Mouse (Mus musculus): Measurements from ENCODE around the gene Krba1. TPM values are rescaled to one million over a fixed set of nuclear protein-coding genes. Genes with fewer than 3 reads are reported as not detected.

The Krba1 gene
- total and polyA plus RNA-seq, 3 experiments, result 16.1 to 21.0 (median 20.6) TPM

- H3K27me3 ChIP-seq (ENCODE audit: control insufficient read depth, insufficient read depth, low read length), result no peaks in the 10 kb centered on the region
- no peak for DNase-seq
- H3K9ac ChIP-seq (ENCODE audit: low read depth, low read length), result no peak overlapping the region
- H3K79me2 ChIP-seq (replicated peaks; ENCODE audit: control insufficient read depth, insufficient read depth, low read length), result no peaks in the 10 kb centered on the region
- WGBS, result 91% methylated on average over 13 of the region's 13 CpGs
- no peak for TF ChIP-seq EP300 (IDR thresholded peaks at IDR 0.05; ENCODE audit: insufficient read depth, low read depth, low read length)
- TF ChIP-seq CTCF (IDR thresholded peaks at IDR 0.05), result no peak
- TF ChIP-seq POLR2A (IDR thresholded peaks at IDR 0.05; ENCODE audit: insufficient read depth, low read depth, low read length), result no peak
- no peak overlapping the region for H3K4me3 ChIP-seq
- no peaks in the 10 kb centered on the region for H3K36me3 ChIP-seq (ENCODE audit: control insufficient read depth, insufficient read depth, low read length)
- no peaks in the 10 kb centered on the region for H3K4me1 ChIP-seq (ENCODE audit: control insufficient read depth, insufficient read depth, low read length)
- intact Hi-C loops (cut with DNase I), result no loop called here
- H3K27ac ChIP-seq, result no peak overlapping the region
These were observed 69.7 kb downstream of the Krba1 start for GRCm38 (mm10) chr6:48464966-48465679.

GRCm38 (mm10) chr6:48466715-48467114, 71.3 kb downstream of the Krba1 start:
- 37% methylated on average over 6 of the region's 6 CpGs for WGBS
- no peak for TF ChIP-seq CTCF (IDR thresholded peaks at IDR 0.05)
- TF ChIP-seq POLR2A (IDR thresholded peaks at IDR 0.05; ENCODE audit: insufficient read depth, low read depth, low read length), result no peak
- TF ChIP-seq EP300 (IDR thresholded peaks at IDR 0.05; ENCODE audit: insufficient read depth, low read depth, low read length), result no peak
- Histone ChIP-seq H3K27ac (no peak overlapping the region), H3K36me3 (ENCODE audit: control insufficient read depth, insufficient read depth, low read length) (no peaks in the 10 kb centered on the region), H3K27me3 (ENCODE audit: control insufficient read depth, insufficient read depth, low read length) (no peaks in the 10 kb centered on the region), H3K4me1 (ENCODE audit: control insufficient read depth, insufficient read depth, low read length) (no peaks in the 10 kb centered on the region), H3K9ac (ENCODE audit: low read depth, low read length) (no peak overlapping the region), H3K79me2 (replicated peaks; ENCODE audit: control insufficient read depth, insufficient read depth, low read length) (no peaks in the 10 kb centered on the region), H3K4me3 (no peak overlapping the region)
- no peak for DNase-seq
- intact Hi-C loops (cut with DNase I), result no loop called here

GRCm38 (mm10) chr6:48467490-48467889, 72.1 kb downstream of the Krba1 start:
- Histone ChIP-seq H3K4me1 (ENCODE audit: control insufficient read depth, insufficient read depth, low read length) (no peaks in the 10 kb centered on the region), H3K27me3 (ENCODE audit: control insufficient read depth, insufficient read depth, low read length) (no peaks in the 10 kb centered on the region), H3K79me2 (replicated peaks; ENCODE audit: control insufficient read depth, insufficient read depth, low read length) (no peaks in the 10 kb centered on the region), H3K36me3 (ENCODE audit: control insufficient read depth, insufficient read depth, low read length) (no peaks in the 10 kb centered on the region), H3K4me3 (no peak overlapping the region), H3K27ac (no peak overlapping the region), H3K9ac (ENCODE audit: low read depth, low read length) (no peak overlapping the region)
- TF ChIP-seq CTCF (IDR thresholded peaks at IDR 0.05), result no peak
- TF ChIP-seq EP300 (IDR thresholded peaks at IDR 0.05; ENCODE audit: insufficient read depth, low read depth, low read length), result no peak
- TF ChIP-seq POLR2A (IDR thresholded peaks at IDR 0.05; ENCODE audit: insufficient read depth, low read depth, low read length), result no peak
- intact Hi-C loops (cut with DNase I), result no loop called here
- no peak for DNase-seq
- 60% methylated on average over 7 of the region's 7 CpGs for WGBS

Small RNA genes lying within 50 kb of the gene (microRNA-seq; reads per million reads assigned to microRNA genes)
- gene Gm24325, result 0 reads per million in 2 experiments

Other genes with a start within 250 kb of the Krba1 start
- 10 to 100 TPM in 1 of 2 experiments, 1 to 10 TPM in 1; 9.7 to 11.8 TPM for gene Zfp467, start 50.2 kb downstream of the Krba1 start, total RNA-seq (2021)
- 11.0 and 13.0 TPM in 2 replicates for gene Zfp467, start 50.2 kb downstream of the Krba1 start, polyA plus RNA-seq (2012; rRNA removed)
- gene Sspo, start 52.6 kb downstream of the Krba1 start, total RNA-seq (2021), result under 1 TPM; 0.18 to 0.47 TPM
- gene Sspo, start 52.6 kb downstream of the Krba1 start, polyA plus RNA-seq (2012; rRNA removed), result 0.85 and 1.7 TPM in 2 replicates
- gene Atp6v0e2, start 142.0 kb downstream of the Krba1 start, total RNA-seq (2021), result 10 to 100 TPM; 17.8 to 18.1 TPM
- gene Atp6v0e2, start 142.0 kb downstream of the Krba1 start, polyA plus RNA-seq (2012; rRNA removed), result 18.5 and 24.3 TPM in 2 replicates
- gene Lrrc61, start 159.2 kb downstream of the Krba1 start, total RNA-seq (2021), result 10 to 100 TPM; 14.9 to 16.6 TPM
- 13.9 and 19.8 TPM in 2 replicates for gene Lrrc61, start 159.2 kb downstream of the Krba1 start, polyA plus RNA-seq (2012; rRNA removed)
- 10 to 100 TPM; 70.9 to 82.4 TPM for gene Rarres2, start 177.2 kb downstream of the Krba1 start, total RNA-seq (2021)
- gene Rarres2, start 177.2 kb downstream of the Krba1 start, polyA plus RNA-seq (2012; rRNA removed), result 93.7 and 99.3 TPM in 2 replicates
- gene Gm45021, start 194.0 kb downstream of the Krba1 start, total RNA-seq (2021), result not detected
- not detected in 2 replicates for gene Gm45021, start 194.0 kb downstream of the Krba1 start, polyA plus RNA-seq (2012; rRNA removed)
- 10 to 100 TPM; 30.0 to 33.2 TPM for gene Repin1, start 198.3 kb downstream of the Krba1 start, total RNA-seq (2021)
- gene Repin1, start 198.3 kb downstream of the Krba1 start, polyA plus RNA-seq (2012; rRNA removed), result 27.7 and 33.1 TPM in 2 replicates
- not detected for gene Gm44965, start 198.4 kb downstream of the Krba1 start, total RNA-seq (2021)
- not detected in 2 replicates for gene Gm44965, start 198.4 kb downstream of the Krba1 start, polyA plus RNA-seq (2012; rRNA removed)
- 10 to 100 TPM; 11.8 to 12.9 TPM for gene Zfp775, start 206.5 kb downstream of the Krba1 start, total RNA-seq (2021)
- 6.2 and 7.0 TPM in 2 replicates for gene Zfp775, start 206.5 kb downstream of the Krba1 start, polyA plus RNA-seq (2012; rRNA removed)
- gene AI854703, start 231.2 kb downstream of the Krba1 start, total RNA-seq (2021), result under 1 TPM; 0.16 to 0.29 TPM
- 0.68 and 1.1 TPM in 2 replicates for gene AI854703, start 231.2 kb downstream of the Krba1 start, polyA plus RNA-seq (2012; rRNA removed)